Mouse (Mus musculus) erythroblast, embryonic 14.5 days (primary cell): Measurements from ENCODE around the gene Pik3c2a.

ENCODE experiments used
- GATA1 ChIP-seq: IDR thresholded peaks from 2 replicates; pipeline ENCODE4 v1.6.1; 2012; ENCODE audit warnings: low read length, inconsistent platforms, mixed read lengths
- TAL1 ChIP-seq: IDR thresholded peaks from 3 replicates; pipeline ENCODE4 v1.6.1; 2012; ENCODE audit warnings: low read length, inconsistent platforms, mixed read lengths

- no peak for TF ChIP-seq GATA1
- TF ChIP-seq TAL1, result no peak
These were observed 1.1 kb upstream of the Pik3c2a start for GRCm38 (mm10) chr7:116444326-116444809.
